Mouse (Mus musculus) forebrain, embryonic 12.5 days (tissue): ENCODE measurements around the gene Asxl1. TPM values are rescaled to one million over a fixed set of nuclear protein-coding genes. Genes with fewer than 3 reads are reported as not detected.
A peak's percentile ranks its signal among the peaks of the same experiment; 100 is the strongest.
"Not testable (repeated sequence)": the region's sequence is repeated elsewhere in the genome, so short reads cannot be mapped to it uniquely, and the experiment has no call there.

Experiments
- ATAC-seq: fragments of 200-750 bp; cut with Nextera tagmentation; 2 replicates; pipeline ENCODE4 v1.8.0; 2017; ENCODE audit warnings: moderate TSS enrichment; ENCODE audit not compliant: low FRiP score
- H3K27ac ChIP-seq: fragments of 300-500 bp; sonication (generic); 2 replicates; pipeline ENCODE4 v1.5.1; 2016; ENCODE audit warnings: mild to moderate bottlenecking
- H3K27me3 ChIP-seq: fragments of 300-500 bp; sonication (generic); 2 replicates; pipeline ENCODE4 v1.6.1; 2016; ENCODE audit warnings: mild to moderate bottlenecking
- H3K36me3 ChIP-seq: fragments of 300-500 bp; sonication (generic); replicated peaks from 2 replicates; pipeline ENCODE4 v1.6.1; 2016; ENCODE audit warnings: mild to moderate bottlenecking
- H3K4me1 ChIP-seq: fragments of 300-500 bp; sonication (generic); 2 replicates; pipeline ENCODE4 v1.6.1; 2016
- H3K4me2 ChIP-seq: fragments of 300-500 bp; sonication (generic); 2 replicates; pipeline ENCODE4 v1.6.1; 2016; ENCODE audit warnings: mild to moderate bottlenecking, moderate library complexity
- H3K4me3 ChIP-seq: fragments of 300-500 bp; sonication (generic); replicated peaks from 2 replicates; pipeline ENCODE4 v1.5.1; 2016; ENCODE audit warnings: mild to moderate bottlenecking
- H3K9ac ChIP-seq: fragments of 300-500 bp; sonication (generic); 2 replicates; pipeline ENCODE4 v1.6.1; 2016; ENCODE audit warnings: mild to moderate bottlenecking
- H3K9me3 ChIP-seq: fragments of 300-500 bp; sonication (generic); 2 replicates; pipeline ENCODE4 v1.6.1; 2016
- WGBS: fragments of 180-500 bp; shearing (Covaris S2); methylation state at CpG from one replicate; pipeline ENCODE4 v1.1.7; 2016; 5-methylcytosine and 5-hydroxymethylcytosine counted together
- polyA plus RNA-seq: library from polyadenylated mRNA; unstranded; fragments of >200 nt; fragmentation: Nextera tagmentation; extraction: Ambion mirVana; gene quantifications from 2 replicates; pipeline ENCODE4 v1.2.1, GENCODE M21; 2016

Gene Asxl1
- polyA plus RNA-seq, 1 experiment from 2014 or later: 19.3 TPM

DNA sequence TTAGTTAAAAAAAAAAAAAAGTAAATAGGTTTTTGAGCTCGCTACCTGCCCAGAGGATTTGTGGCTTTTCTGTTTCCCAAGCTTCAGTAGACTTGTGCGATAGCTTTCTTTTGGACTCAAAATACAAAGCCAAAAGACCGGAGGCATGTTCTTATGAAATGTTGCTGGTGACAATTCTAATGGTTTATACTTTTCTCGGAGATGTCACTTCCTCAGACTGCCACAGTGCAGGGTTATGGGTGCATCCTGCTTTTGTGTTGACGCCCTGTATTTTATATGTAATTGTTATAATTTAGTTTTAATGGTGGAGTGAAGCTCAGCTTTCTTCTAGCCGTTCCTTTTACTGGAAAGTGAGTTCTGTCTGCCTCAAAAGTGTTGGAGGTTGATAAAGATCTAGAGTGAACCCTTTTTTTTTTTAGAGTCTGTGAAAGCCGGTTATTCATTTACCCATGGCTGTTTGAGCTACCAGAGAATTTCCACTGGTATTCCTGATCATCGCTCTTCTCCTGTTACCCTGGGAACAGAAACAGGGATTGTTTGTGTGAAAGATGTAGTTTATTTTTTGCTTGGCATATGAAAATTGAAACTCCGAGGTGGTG is 1.7 kb downstream of the Asxl1 start:
- Histone ChIP-seq H3K9me3 (no peaks in the 10 kb centered on the region), H3K27me3 (no peaks in the 10 kb centered on the region), H3K27ac (peak overlapping the region; percentile 98), H3K4me3 (peak overlapping the region; percentile 91), H3K36me3 (peaks cover 4% of the 10 kb centered on the region), H3K4me1 (peaks cover 39% of the 10 kb centered on the region), H3K9ac (peak overlapping the region; percentile 94), H3K4me2 (peak overlapping the region; percentile 62)
- no peak for ATAC-seq
- WGBS: 15% methylated on average over 9 of the region's 9 CpGs

GRCm38 (mm10) chr2:153348100-153348831 is 2.6 kb downstream of the Asxl1 start:
- no peak for ATAC-seq
- Histone ChIP-seq H3K4me2 (peak overlapping the region; percentile 62), H3K27ac (no peak overlapping the region), H3K9ac (0 out of 2 replicates have a peak overlapping the region, but pooled peaks have one; percentile 25), H3K27me3 (no peaks in the 10 kb centered on the region), H3K36me3 (peaks cover 12% of the 10 kb centered on the region), H3K4me1 (peaks cover 39% of the 10 kb centered on the region), H3K9me3 (no peaks in the 10 kb centered on the region), H3K4me3 (peak overlapping the region; percentile 91)
- 63% methylated on average over 6 of the region's 6 CpGs for WGBS

- Histone ChIP-seq H3K9ac (no peak overlapping the region), H3K9me3 (no peaks in the 10 kb centered on the region), H3K4me2 (no peak overlapping the region), H3K4me1 (peaks cover 34% of the 10 kb centered on the region), H3K27me3 (no peaks in the 10 kb centered on the region), H3K27ac (no peak overlapping the region), H3K36me3 (peaks cover 31% of the 10 kb centered on the region), H3K4me3 (no peak overlapping the region)
- 67% methylated on average over 6 of the region's 6 CpGs for WGBS
- no peak for ATAC-seq
Observed at GRCm38 (mm10) chr2:153350552-153351181, 5.0 kb downstream of the Asxl1 start.

DNA sequence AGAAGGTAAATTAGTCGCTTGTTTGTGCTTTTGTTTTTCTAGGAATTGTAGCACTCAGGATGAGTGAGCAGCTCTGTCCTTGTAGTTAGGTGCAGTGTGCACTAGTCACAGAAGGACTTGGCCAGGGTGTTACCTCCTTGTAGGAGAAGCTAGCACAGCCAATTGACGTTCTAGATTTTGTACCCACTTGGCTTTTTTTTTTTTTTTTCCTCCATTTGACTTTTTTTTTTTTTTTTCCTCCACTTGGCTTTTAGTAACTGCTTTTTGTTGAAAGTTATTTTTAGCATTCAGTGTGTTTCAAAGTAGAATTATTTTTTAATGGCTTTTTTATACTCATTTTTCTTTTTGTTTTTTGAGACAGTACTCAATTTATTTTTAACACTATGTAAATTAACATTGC is 9.0 kb downstream of the Asxl1 start:
- H3K4me2 ChIP-seq: no peak overlapping the region
- no peaks in the 10 kb centered on the region for H3K27me3 ChIP-seq
- peaks cover 15% of the 10 kb centered on the region for H3K4me1 ChIP-seq
- no peak overlapping the region for H3K9ac ChIP-seq
- ATAC-seq: no peak
- 85% methylated on average over 2 of the region's 2 CpGs for WGBS
- H3K36me3 ChIP-seq: peaks cover 67% of the 10 kb centered on the region
- no peak overlapping the region for H3K27ac ChIP-seq
- H3K9me3 ChIP-seq: no peaks in the 10 kb centered on the region
- no peak overlapping the region for H3K4me3 ChIP-seq

- Histone ChIP-seq H3K27ac (no peak overlapping the region), H3K36me3 (peaks cover 77% of the 10 kb centered on the region), H3K4me2 (no peak overlapping the region), H3K27me3 (no peaks in the 10 kb centered on the region), H3K4me1 (no peaks in the 10 kb centered on the region), H3K9ac (no peak overlapping the region), H3K9me3 (no peaks in the 10 kb centered on the region), H3K4me3 (no peak overlapping the region)
- WGBS: 95% methylated on average over 4 of the region's 4 CpGs
- ATAC-seq: no peak
Observed at GRCm38 (mm10) chr2:153356784-153357183, 11.2 kb downstream of the Asxl1 start.

DNA sequence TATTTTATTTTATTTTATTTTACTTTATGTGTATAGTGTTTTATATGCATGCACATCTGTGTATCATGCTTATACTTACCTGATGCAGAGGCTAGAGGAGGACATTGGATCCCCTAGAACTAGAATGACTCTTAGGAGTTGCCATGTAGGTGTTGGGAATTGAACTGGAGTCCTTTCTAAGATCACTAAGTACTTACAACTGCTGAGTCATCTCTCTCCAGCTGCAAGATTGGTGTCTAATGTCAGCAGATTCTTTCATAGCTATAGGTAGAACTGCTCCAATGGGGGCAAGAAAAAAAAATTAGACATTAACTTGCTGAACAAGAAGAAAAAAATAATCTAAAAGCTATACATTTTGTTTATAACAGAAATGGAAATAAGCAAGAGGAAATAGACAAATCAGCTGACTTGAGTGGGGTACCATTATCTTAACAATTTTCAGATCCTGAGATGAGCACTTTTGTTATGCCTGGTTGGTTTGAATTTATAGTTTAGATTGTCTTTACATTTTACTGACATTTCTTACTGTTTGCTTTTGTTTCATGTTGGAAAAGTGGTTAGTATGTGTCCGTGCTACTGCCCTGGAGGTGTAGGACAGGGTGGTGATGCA is 15.6 kb downstream of the Asxl1 start:
- 93% methylated on average over 1 of the region's 1 CpGs for WGBS
- no peaks in the 10 kb centered on the region for H3K27me3 ChIP-seq
- no peaks in the 10 kb centered on the region for H3K4me1 ChIP-seq
- no peak overlapping the region for H3K9ac ChIP-seq
- ATAC-seq: no peak
- H3K27ac ChIP-seq: no peak overlapping the region
- H3K4me2 ChIP-seq: no peak overlapping the region
- H3K36me3 ChIP-seq: peaks cover 67% of the 10 kb centered on the region
- no peaks in the 10 kb centered on the region for H3K9me3 ChIP-seq
- H3K4me3 ChIP-seq: no peak overlapping the region

GRCm38 (mm10) chr2:153364531-153364930 is 18.9 kb downstream of the Asxl1 start:
- H3K4me2 ChIP-seq, H3K4me3 ChIP-seq, H3K27me3 ChIP-seq, H3K4me1 ChIP-seq, ATAC-seq, H3K9me3 ChIP-seq, H3K27ac ChIP-seq, H3K9ac ChIP-seq: not testable (repeated sequence)
- H3K36me3 ChIP-seq: peaks cover 65% of the 10 kb centered on the region
- WGBS: 94% methylated on average over 14 of the region's 14 CpGs

GRCm38 (mm10) chr2:153370871-153371270 is 25.2 kb downstream of the Asxl1 start:
- Histone ChIP-seq H3K27me3 (no peaks in the 10 kb centered on the region), H3K4me2 (no peak overlapping the region), H3K4me1 (no peaks in the 10 kb centered on the region; the same call in 1 of the 2 replicates), H3K9ac (no peak overlapping the region), H3K4me3 (no peak overlapping the region), H3K9me3 (no peaks in the 10 kb centered on the region), H3K36me3 (peaks cover 29% of the 10 kb centered on the region), H3K27ac (no peak overlapping the region)
- no peak for ATAC-seq

GRCm38 (mm10) chr2:153375380-153375779 is 29.8 kb downstream of the Asxl1 start:
- Histone ChIP-seq H3K27ac (no peak overlapping the region), H3K36me3 (peaks cover 20% of the 10 kb centered on the region), H3K4me1 (no peaks in the 10 kb centered on the region; the same call in 1 of the 2 replicates), H3K4me2 (no peak overlapping the region), H3K9ac (no peak overlapping the region), H3K4me3 (no peak overlapping the region), H3K27me3 (no peaks in the 10 kb centered on the region), H3K9me3 (no peaks in the 10 kb centered on the region)
- ATAC-seq: no peak
- 81% methylated on average over 2 of the region's 2 CpGs for WGBS

- Histone ChIP-seq H3K9ac (no peak overlapping the region), H3K36me3 (peaks cover 48% of the 10 kb centered on the region), H3K27me3 (no peaks in the 10 kb centered on the region), H3K27ac (no peak overlapping the region), H3K4me2 (no peak overlapping the region), H3K9me3 (no peaks in the 10 kb centered on the region), H3K4me3 (no peak overlapping the region), H3K4me1 (no peaks in the 10 kb centered on the region)
- 100% methylated on average over 1 of the region's 1 CpGs for WGBS
- no peak for ATAC-seq
Observed at GRCm38 (mm10) chr2:153380479-153380878, 34.9 kb downstream of the Asxl1 start.

GRCm38 (mm10) chr2:153389831-153390230 is 44.2 kb downstream of the Asxl1 start:
- no peak overlapping the region for H3K4me3 ChIP-seq
- no peaks in the 10 kb centered on the region for H3K27me3 ChIP-seq
- no peak for ATAC-seq
- 97% methylated on average over 2 of the region's 2 CpGs for WGBS
- H3K9me3 ChIP-seq: no peaks in the 10 kb centered on the region
- peaks cover 65% of the 10 kb centered on the region for H3K36me3 ChIP-seq
- no peak overlapping the region for H3K4me2 ChIP-seq
- H3K4me1 ChIP-seq: no peaks in the 10 kb centered on the region
- no peak overlapping the region for H3K27ac ChIP-seq
- H3K9ac ChIP-seq: no peak overlapping the region

DNA sequence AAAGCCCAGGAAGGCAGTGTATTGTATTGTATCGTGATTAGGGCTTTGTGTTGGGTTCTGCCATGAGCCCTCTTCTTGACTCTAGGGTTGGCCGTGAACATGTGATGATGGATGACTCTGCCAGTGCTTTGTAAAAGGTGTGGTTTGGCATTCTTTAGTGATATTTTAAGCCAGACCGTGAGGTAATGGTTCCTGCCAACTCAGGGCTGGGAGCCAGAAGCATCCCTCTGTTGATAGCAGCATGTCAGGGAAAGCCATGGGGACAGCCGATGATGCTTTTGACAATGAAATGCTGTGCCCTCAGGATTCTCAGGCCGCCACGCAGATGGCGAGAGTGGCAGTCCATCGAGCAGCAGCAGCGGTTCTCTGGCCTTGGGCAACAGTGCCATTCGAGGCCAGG is 47.4 kb downstream of the Asxl1 start:
- Histone ChIP-seq H3K4me2 (no peak overlapping the region), H3K27ac (no peak overlapping the region), H3K9ac (no peak overlapping the region), H3K4me3 (no peak overlapping the region), H3K4me1 (no peaks in the 10 kb centered on the region), H3K36me3 (peaks cover 75% of the 10 kb centered on the region), H3K27me3 (no peaks in the 10 kb centered on the region), H3K9me3 (no peaks in the 10 kb centered on the region)
- ATAC-seq: no peak
- 95% methylated on average over 10 of the region's 10 CpGs for WGBS
